Mouse (Mus musculus) mouse trophoblast stem cell (cell line): Measurements from ENCODE around the gene Ppil6.

Experiments used
- in situ Hi-C, 2 experiments: fragments of 300-500 bp; cut with MseI, MboI; formaldehyde crosslinking; loops; 2 replicates in 1 of 2; 3 replicates in 1 of 2; pipeline ENCODE4 v1.15.1; 2025

Gene Ppil6

DNA sequence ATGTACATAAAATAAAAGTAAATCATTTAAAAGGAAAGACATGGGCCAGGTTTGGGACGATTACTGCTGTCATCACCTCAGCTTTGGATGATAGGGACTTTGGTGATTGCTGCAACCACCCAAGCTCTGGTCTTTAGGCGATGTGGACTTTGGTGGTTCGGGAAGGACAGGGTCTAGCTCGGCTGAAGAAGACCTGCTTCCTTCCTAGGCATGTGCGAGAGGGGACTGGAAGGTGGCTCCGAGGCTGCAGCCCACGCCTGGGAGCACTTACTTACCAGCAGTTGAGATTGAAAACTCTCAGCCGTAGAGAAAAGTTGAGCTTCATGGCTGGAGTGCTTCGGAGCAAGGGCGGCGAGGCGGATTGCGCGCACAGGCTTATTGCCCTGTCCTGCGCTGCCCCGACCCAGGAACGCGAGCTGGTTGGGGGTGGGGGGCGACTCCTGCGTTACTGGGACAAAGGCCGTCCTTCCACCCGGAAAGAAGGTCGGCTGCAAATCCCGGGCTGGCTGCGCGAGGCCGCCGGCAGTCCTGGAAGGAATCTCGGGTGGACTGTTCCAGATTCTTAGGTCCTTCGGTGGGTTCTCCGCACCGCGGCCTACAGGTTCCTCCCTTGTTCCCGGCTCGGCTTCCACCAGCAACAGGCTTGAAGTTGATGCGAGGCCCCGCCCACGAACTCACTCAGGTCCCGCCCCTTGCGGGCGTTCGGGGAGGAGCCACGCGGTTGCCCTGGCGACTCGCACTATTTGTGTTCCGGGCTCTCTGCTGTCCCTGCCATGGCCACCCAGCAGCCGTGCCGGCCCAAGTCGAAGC, at the start of gene Ppil6, which contains the start of gene Smpd2:
Ppil6 (plus strand) TSS at position 732 of the 810 bp plus-strand sequence.
Smpd2 (minus strand) TSS at position 662 of the 810 bp plus-strand sequence.
- in situ Hi-C loops: no loop called here

DNA sequence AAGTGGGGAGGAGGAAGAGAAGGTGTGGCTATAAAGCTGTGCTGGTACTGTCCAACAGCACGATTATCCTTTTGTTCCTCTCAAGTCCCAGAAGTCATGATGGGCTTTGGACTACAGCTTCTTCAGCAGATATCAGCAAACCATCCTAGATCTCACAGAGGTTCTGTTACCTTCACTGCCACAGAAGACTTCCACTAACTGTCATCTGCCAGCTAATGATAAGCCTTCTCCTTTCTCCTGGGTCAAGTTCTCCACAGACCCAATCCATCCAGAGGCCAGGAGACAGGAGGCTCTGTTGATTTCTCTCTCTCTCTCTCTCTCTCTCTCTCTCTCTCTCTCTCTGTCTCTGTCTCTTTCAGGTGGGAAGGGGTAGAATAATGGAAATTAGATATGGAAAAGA, 42.0 kb upstream of the Ppil6 start:
- in situ Hi-C loops: no loop called here

DNA sequence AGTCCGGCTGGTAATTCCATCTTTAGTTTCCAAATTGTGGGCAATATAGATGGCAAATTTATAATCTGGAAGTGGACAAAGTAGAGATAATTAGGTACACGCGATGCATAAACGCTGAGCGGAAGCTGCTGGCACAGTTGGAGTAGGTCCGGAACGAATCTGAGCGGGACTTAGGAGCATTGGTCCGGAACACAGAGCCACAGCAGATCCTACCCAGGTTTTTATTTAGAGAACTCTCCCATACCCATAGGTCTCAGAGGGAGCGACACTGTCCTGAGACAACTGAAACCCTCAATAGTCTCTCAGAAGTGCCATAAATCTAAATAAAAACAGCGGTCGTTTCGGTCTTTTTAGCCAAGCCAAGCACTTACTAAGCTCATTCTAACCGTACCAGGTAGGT, 40.6 kb upstream of the Ppil6 start:
- in situ Hi-C loops: no loop called here

DNA sequence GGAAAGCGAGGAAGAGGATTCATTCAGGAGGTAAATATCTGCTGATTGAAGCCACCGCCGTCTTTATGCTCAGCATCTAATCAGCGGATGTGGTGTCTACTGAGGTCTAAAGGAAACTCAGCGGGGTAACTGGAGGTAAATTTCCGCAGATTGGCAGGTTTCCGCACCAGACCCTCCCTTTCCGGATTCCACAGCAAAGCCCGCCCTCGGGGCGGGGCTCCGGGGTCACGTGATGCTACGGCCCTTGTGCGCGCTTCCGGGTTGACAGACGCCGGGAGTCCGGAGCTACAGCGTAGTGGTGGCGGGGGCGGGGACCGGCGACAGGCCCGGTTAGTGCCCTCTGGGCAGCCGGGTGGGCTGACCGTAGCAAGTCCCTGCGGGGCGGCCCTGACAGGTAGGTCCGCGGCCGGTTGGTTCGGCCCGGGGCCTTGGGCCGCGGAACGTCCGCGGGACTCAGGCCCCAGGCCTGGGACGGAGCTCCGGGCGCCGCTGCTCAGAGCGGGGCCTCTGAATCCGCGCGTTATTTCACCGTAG, 40.0 kb upstream of the Ppil6 start, which contains the start of gene Zbtb24:
Zbtb24 (plus strand) TSS at position 247 of the 534 bp plus-strand sequence.
- in situ Hi-C loops: no loop called here

DNA sequence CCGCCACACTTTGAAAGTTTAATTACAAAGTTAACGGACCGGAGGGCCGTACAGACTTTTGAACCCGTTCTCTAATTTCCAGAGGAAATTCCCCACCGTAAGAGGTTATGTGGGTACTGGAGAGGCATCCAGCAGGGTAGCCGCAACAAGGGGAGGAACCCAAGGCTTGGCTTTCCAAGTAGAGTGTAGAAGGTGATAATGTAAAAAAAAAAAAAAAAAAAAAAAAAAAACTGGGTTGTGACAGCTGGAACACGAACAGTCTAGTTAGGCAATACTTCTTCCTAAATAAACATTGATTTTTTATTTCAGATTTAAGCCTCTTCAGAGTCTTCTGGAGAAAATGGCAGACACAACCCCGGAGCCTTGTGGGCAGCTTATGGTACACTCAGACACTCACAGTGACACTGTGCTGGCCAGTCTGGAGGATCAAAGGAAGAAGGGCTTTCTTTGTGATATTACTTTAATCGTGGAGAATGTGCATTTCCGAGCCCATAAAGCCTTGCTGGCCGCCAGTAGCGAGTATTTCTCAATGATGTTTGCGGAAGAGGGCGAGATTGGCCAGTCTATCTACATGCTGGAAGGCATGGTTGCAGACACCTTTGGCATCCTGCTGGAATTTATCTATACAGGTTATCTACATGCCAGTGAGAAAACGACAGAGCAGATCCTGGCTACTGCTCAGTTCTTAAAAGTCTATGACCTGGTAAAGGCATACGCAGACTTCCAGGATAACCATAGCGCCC, 39.3 kb upstream of the Ppil6 start:
- in situ Hi-C loops: no loop called here

DNA sequence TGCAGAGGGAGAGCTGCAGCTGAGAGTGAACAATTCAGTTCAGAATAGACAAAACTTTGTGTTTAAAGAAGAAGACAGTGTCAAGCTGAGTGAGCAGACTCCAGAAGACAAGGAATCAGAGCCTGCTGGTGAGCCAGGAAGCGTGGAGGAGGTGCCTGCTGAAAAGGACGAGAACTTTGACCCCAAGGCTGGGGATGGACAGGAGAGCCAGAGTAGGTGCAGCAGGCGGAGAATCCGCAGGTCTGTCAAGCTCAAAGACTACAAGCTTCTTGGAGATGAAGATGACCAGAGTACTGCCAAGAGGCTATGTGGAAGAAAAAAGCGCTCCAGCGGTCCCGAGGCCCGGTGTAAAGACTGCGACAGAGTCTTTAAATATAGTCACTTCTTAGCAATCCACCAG, 38.6 kb upstream of the Ppil6 start:
- in situ Hi-C loops: no loop called here

DNA sequence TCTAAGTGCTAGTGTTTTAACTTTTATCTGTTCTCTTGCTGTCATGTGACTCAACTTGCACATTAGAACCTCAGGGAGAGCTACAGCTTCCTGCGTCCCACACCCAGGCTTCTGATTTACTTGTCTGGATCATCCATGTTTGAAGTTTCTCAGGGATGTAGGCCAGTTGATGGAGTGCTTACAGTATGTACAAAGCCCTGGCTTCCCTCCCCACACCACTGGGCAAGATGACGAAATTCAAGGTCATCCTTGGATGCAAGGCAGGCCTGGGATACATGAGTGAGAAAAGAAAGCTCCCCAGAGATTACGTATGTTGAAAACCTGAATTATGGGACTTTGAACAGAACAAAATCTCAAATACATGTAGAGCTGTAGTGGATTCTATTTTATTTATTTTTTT, 37.4 kb upstream of the Ppil6 start:
- in situ Hi-C loops: no loop called here

DNA sequence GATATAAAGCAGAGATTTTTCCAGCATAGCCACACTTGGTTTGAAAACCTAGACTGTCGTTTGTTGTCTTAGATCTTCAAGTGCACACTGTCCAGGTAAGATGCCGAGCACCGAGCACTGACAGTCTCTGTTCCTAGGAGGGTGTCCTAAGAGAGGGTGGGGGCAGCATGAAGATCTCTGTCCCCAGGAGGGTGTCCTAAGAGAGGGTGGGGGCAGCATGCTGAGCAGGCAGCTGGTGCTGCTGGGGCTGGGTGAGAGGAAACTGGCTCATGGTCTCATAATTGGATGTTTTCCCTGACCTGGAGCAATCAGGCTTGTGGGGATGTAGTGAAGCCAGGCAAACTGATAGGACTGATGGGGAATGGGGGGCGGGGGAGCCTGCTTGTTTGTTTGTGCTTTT, 30.2 kb upstream of the Ppil6 start:
- in situ Hi-C loops: no loop called here

DNA sequence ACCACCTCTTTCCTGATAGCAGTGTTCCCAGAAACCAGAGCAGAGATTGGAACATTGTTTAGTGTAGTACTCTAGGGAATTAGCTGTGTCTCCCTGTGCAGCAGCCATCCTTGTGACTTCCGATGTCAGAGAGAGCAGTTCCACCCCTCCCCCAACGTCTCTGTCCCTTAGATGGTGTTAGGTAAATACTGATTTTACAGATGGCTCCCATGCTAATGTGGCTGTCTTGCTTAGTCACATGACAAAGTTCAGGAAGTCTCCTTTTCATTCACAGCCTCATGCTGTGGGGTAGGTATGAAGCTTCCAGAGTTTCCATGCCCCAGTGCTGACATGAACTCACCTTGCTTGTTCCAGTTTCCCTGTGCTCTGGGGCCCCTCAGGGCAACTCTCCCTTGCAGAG, 29.7 kb upstream of the Ppil6 start:
- in situ Hi-C loops: no loop called here

DNA sequence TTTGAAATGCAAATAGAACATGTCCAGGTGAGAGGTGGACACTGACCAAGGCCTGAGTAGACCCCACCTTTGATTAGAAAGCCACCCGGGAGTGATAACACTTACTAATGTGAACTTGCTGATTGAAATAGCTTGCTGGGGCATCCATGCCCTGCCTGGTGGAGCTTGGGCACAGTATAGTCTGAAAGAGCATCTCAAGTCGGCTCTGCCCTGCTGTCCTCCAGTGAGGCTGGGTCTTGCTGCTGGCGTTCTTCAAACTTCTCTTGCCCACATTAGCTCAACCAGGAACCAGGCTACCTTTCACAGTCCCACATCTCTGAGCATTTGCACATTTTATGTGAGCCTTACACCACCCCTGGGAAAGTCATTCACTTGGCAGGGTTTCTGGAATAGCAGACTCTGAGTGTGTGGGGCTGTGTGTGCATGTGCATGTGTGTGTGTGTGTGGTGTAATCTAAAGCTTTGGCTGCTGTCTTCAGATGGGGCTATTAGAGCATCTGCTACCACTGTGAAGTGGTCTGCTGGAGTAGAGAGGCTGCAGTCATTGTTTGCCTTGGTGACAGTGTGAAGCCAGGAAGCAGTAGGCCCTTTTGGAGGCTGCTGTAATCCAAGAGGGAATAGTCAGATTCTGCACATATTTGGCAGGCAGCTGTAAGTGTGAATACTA, 29.0 kb upstream of the Ppil6 start:
- in situ Hi-C loops: no loop called here

DNA sequence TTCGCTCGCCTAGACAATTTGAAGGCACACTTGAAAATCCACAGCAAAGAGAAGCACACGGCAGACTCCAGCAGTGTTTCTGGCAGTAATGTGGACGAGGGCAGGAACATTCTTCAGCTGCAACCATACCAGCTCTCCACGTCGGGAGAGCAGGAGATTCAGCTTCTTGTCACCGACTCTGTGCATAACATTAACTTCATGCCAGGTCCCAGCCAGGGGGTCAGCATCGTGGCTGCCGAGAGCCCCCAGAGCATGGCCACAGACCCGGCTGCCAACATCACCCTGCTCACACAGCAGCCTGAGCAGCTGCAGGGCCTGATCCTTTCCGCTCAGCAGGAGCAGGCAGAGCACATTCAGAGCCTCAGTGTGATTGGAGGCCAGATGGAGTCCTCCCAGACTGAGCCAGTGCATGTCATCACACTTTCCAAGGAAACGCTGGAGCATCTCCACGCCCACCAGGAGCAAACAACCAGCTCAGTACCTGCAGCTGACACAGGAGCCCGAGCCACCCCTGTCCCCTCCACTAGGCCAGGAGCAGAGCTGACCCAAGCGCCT, 25.8 kb upstream of the Ppil6 start:
- in situ Hi-C loops: no loop called here

DNA sequence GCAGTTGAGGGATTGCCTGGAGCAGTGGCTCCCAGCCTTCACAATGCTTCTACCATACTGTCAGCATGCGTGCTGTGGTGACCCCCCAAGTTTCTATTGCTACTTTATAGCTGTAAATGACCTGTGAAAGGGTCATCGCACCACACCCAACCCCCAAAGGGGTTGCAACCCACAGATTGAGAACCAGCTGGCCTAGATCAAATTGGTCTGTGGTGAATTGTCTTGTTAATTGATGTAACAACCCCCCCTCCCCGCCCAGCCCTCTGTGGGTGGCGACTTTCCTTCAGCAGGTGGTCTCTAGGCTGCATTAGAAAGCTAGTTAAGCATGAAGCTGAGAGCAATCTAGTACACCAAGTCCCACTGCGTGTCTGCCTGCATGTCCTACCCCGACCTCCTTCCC, 22.9 kb upstream of the Ppil6 start:
- in situ Hi-C loops: no loop called here

DNA sequence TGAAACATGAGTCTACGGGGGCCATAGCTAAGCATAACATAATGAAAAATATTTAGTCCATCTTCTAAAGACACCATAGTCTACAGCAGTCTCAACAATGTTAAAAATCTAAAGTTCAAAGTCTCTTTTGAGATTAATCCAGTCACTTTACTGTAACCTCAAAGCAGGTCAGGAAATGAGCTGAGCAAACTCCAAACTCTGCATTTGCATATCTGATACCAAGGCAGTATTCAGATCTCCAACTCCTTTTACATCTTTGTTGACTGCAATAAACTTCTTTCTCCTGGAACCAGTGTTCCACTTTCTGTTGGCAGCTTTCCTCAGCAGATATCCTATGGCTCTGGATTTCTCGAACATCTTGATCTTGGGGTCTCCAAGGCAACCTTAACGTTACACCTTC, 19.5 kb upstream of the Ppil6 start:
- in situ Hi-C loops: no loop called here

DNA sequence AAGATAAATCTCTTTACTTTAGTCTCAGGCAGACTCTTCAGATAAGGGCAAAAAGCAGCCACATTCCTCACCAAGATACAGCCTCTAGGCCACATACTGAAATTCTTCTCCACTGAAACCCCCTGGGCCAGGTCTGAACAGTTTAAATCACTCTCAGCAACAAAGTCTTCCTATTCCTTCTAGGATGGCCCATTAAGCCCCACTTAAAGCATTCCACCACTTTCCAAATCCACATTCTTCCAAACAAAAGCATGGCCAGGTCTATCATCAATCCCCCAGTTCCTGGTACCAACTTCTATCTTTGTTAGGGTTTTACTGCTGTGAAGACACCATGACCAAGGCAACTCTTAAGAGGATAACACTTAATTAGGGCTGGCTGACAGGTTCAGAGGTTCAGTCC, 17.7 kb upstream of the Ppil6 start:
- in situ Hi-C loops: no loop called here

DNA sequence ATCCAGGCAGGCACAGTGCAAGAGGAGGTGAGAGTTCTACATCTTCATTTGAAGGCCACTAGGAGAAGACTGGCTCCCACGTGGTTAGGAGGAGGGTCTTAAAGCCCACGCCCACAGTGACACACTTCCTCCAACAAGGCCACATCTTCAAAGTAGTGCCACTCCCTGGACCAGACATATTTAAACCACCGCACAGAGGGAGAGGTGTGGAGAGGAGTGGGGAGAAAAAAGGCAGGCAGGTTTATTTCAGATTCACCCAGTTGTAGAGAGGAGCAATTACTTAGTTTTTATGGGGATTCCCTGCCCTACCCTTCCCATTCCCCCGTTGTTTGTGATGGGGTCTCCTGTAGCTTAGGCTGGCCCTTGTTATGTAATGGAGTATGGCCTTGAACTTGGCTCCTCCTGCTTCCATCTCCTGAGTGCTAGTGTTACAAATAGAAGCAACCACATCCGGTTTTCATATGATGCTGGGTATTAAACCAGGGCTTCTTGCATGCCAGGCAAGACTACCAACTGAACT, 17.2 kb upstream of the Ppil6 start:
- in situ Hi-C loops: no loop called here

DNA sequence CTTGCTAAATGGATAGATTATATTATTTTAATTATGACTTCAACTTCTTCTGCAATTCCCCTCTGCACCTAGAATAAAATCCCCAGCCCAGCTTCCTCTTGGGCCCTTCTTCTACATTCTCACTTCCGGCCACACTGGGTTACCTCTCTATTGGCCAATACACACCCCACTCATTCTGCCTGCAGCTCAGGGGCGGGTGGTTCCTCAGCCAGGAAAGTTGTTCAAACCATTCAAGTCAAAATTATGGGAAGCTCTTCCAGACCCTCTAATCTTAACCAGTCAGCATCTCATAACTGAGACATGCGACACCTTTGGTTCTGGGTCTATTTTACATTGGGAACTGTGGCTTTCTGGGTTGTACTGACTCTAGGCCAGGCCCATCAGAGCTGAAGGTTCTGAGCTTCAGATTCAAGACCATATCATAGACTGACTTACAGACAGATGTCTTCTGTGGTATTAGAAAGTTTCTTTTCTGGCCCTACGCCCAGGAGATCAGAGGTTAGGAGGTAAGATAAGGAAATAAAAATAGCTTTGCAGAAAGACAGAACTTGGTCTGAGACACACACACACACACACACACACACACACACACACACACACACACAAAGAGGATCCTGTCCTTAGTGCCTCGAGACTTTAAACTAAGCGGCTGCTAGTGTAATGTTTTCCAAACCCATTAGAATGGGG, 16.3 kb upstream of the Ppil6 start:
- in situ Hi-C loops: no loop called here

DNA sequence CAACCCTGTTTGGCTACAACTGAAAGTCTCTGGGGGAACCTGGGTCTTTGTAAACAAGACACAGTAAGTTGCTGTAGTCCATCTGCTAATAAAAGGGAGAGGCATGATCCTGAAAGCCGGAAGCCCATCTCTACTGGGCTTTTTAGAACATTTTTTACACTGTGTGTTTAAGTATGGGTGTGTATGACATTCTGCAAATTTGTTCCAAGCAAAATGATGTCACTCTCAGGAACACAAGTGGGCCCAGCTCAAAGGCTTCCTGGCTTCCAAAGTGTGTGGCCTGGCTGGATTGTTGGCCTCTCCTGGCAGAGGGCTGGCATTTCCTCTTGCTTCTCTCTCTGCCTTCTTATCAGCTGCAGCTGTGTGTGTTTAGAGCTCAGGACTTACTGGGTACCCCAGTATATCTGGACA, 15.3 kb upstream of the Ppil6 start:
- in situ Hi-C loops: no loop called here

DNA sequence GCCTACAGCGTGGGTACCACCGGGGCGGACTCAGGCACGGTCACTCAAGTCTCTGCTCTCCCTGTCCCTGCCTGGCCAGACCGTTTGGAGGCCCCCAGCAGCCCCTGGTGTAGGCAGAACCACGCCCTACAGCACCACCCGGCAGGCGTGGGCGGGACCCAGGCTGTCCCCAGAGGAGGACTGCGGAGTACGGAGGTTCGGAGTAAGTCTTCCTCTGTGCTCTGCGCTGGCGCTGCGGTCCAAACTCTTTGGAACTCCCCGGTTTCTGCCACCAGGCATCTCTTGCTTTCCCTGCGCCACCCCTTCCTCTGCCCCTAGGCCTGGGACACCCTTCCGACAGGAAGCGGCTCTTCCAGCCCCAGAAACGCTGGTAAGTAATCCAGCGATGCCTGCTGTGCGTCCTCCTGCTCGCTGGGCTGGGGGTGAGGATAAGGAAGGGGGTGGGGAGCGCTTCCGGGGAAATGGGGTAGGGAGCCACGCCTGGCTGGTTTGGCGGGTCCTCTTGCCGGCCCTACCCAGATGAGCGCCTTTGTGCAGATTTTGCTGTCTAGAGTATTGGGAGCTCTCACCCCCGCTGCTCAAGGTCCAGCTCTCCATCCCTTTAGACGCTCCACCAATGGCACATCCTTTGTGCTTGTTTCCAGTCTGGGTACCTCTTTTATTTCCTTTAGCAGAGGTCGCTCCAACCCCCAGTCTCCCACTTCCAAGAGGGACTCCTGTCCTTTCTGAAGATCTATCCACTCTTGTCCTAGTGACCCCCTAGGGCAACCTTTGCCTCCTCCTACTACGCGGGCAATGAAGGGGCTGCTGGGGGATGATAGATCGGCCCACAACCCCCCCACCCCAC, 13.8 kb upstream of the Ppil6 start, which contains the start of gene Mical1:
Mical1 (plus strand) TSS at position 144 of the 847 bp plus-strand sequence.
- in situ Hi-C loops: no loop called here

DNA sequence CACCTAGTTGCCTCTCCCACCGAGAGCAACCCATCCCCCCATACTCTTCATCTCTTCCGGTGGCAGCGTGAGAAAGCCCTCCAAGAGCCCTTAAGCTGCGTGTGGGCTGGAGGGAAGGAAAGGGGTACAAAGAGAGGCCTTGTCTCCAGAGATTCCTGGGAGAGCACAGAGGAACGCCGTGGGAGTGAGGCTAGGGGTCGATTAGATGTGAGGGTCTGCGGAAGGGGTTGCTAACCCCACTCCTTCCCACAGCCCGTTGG, 13.3 kb upstream of the Ppil6 start:
- in situ Hi-C loops: no loop called here
